Mouse (Mus musculus): ENCODE measurements around the gene Catsperz.

Catsperz gene

GRCm38 (mm10) chr19:6924461-6925306, 496 bp downstream of the Catsperz start:
- DNase-seq (ENCODE audit: low spot score in 2 of 2), result peak; percentile 69 to 80

GRCm38 (mm10) chr19:6922901-6923735, 2.1 kb downstream of the Catsperz start:
- DNase-seq (ENCODE audit: low spot score in 2 of 2), result no peak

GRCm38 (mm10) chr19:6921647-6922567, 3.3 kb downstream of the Catsperz start, which contains the start of gene Esrra:
Esrra (minus strand) TSS chr19:6921813.
- DNase-seq (ENCODE audit: low spot score in 2 of 2), result peak; percentile 100

GRCm38 (mm10) chr19:6920741-6921636, 4.2 kb downstream of the Catsperz start:
- peak; percentile 59 to 72 for DNase-seq (ENCODE audit: low spot score in 2 of 2)

GRCm38 (mm10) chr19:6919876-6920740, 5.1 kb downstream of the Catsperz start:
- DNase-seq (ENCODE audit: low spot score in 2 of 2), result peak in 1 of 2 experiments; percentile 47

GRCm38 (mm10) chr19:6919431-6919830, 5.7 kb downstream of the Catsperz start:
- no peak for DNase-seq (ENCODE audit: low spot score in 2 of 2)

GRCm38 (mm10) chr19:6918321-6918720, 6.9 kb downstream of the Catsperz start:
- DNase-seq (ENCODE audit: low spot score in 2 of 2), result no peak

- DNase-seq (ENCODE audit: low spot score in 2 of 2), result no peak
Measured at GRCm38 (mm10) chr19:6916496-6916895, 8.7 kb downstream of the Catsperz start.

GRCm38 (mm10) chr19:6915276-6915675, 9.9 kb downstream of the Catsperz start:
- DNase-seq (ENCODE audit: low spot score in 2 of 2), result no peak

GRCm38 (mm10) chr19:6914540-6914939, 10.6 kb downstream of the Catsperz start:
- DNase-seq (ENCODE audit: low spot score in 2 of 2), result no peak

- no peak for DNase-seq (ENCODE audit: low spot score in 2 of 2)
Measured at GRCm38 (mm10) chr19:6913991-6914390, 11.2 kb downstream of the Catsperz start.

- DNase-seq (ENCODE audit: low spot score in 2 of 2), result no peak
Measured at GRCm38 (mm10) chr19:6913036-6913435, 12.1 kb downstream of the Catsperz start.

GRCm38 (mm10) chr19:6912205-6912970, 12.8 kb downstream of the Catsperz start:
- peak in 1 of 2 experiments; percentile 5 for DNase-seq (ENCODE audit: low spot score in 2 of 2)

GRCm38 (mm10) chr19:6911101-6912074, 13.8 kb downstream of the Catsperz start:
- DNase-seq (ENCODE audit: low spot score in 2 of 2), result no peak

GRCm38 (mm10) chr19:6910306-6910705, 14.9 kb downstream of the Catsperz start:
- peak in 1 of 2 experiments; percentile 60 for DNase-seq (ENCODE audit: low spot score in 2 of 2)

GRCm38 (mm10) chr19:6909507-6910289, 15.5 kb downstream of the Catsperz start, which contains the start of the genes Trmt112 and Prdx5:
Trmt112 (plus strand) TSS chr19:6909698.
Prdx5 (minus strand) TSS chr19:6910106.
- peak; percentile 91 for DNase-seq (ENCODE audit: low spot score in 2 of 2)

Measured in frontal cortex, postnatal 10 days (tissue).